Mouse (Mus musculus): ENCODE results near the gene Fgd3.

Fgd3 gene

GRCm38 (mm10) chr13:49320040-49320439 is at the start of gene Fgd3:
Fgd3 (minus strand) TSS chr13:49320311.
- DNase-seq (ENCODE audit: low spot score), result peak; percentile 88

DNA sequence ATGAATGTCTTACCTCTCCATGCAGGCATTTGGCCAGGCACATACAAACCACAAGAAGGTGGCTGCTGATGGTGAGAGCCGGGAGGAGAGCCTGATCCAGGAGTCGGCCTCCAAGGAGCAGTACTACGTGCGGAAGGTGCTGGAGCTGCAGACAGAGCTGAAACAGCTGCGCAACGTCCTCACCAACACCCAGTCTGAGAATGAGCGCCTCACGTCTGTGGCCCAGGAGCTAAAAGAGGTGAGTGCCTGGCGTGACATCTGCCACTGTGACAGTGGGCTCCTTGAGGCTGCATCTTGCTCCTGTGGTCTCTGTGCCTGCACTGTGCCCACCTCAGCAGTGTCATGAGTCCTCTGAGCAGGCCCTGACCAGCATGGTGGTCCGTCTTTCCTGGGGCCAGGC is 49.3 kb upstream of the Fgd3 start:
- DNase-seq (ENCODE audit: low spot score), result no peak

DNA sequence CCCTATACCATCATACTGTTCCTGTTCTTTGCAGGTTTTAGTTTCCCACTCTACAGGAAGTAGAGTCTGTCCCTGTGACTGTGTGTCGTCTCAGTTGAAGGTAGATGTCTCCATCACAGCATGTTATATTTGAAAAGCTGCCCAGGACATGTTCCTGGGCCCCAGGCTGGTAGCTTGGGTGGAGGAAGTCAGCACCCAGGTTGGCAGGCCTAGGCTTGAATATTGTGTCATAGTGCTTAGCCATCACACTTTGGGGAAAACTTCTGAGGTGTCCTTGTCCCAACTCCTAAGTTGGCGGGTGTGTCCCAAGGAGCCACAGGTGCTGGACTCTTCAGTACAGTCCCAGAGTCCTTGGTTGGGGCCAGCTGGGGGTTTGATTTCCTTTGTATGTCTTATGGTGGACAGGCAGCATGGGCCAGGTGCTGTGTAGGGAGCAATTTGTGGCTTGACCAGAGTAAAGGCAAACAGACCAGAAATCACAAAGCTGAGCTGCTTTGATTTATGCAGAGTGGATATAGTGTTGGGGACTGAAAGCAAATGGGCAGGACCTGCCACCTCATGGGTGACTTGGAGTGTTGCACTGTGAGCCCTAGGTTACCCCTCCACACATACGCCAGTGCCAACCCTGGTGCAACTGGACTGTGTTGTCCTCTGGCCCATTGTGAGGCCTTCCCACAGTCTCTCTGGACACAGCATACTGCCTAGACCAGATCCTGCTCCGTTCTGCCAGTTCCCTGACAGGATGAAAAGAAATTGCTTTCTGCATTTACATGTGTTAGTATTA is 47.7 kb upstream of the Fgd3 start:
- no peak for DNase-seq (ENCODE audit: low spot score)

DNA sequence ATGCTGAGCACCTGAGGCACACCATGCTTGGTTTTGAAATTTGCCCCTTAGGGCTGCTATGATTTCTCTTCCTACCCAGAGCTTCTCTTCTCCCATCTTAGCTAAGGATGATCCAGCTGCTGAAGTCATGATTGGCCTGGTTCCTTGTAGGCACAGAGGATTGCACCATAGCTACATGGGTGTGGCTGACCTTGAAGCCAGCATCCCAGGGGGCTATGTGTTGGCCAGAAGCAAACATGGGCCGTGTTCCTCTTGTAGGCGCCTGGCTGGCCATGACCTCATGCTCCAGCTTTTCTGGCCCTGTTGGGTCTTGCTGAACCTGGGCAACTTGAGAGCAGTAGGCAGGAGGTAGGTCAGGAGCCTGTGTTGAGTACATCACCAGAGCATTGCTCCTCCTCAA is 44.6 kb upstream of the Fgd3 start:
- DNase-seq (ENCODE audit: low spot score), result no peak

- no peak for DNase-seq (ENCODE audit: low spot score)
Measured at GRCm38 (mm10) chr13:49362804-49363203, 42.7 kb upstream of the Fgd3 start.

GRCm38 (mm10) chr13:49362364-49362763 is 42.3 kb upstream of the Fgd3 start:
- no peak for DNase-seq (ENCODE audit: low spot score)

DNA sequence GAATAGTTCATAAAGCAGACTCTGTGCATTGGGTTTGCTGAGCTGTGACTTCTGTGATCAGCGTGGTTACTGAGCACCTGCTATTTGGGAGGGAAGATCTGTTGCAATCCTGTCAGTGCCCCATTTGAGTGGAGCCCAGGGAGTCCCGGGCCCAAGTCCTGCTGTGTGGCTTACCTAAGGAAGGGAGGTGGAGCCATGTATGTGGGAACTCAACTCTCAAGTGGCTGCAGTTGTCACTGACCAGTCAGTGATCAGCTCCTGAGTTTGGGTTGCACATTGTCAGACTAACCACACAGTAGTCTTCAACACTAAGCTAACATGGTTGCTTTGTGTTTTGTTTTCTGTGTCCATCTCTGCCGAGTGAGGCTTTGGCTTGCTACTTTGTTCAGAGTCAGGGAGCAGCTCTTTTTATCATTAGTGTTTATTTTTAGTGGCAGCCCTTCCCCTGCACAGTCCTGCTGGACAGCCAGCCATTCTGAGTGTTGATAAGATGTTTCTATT is 40.8 kb upstream of the Fgd3 start:
- DNase-seq (ENCODE audit: low spot score), result no peak

- DNase-seq (ENCODE audit: low spot score), result no peak
Measured at GRCm38 (mm10) chr13:49358184-49358583, 38.1 kb upstream of the Fgd3 start.

- no peak for DNase-seq (ENCODE audit: low spot score)
Measured at GRCm38 (mm10) chr13:49357367-49358026, 37.4 kb upstream of the Fgd3 start.

DNA sequence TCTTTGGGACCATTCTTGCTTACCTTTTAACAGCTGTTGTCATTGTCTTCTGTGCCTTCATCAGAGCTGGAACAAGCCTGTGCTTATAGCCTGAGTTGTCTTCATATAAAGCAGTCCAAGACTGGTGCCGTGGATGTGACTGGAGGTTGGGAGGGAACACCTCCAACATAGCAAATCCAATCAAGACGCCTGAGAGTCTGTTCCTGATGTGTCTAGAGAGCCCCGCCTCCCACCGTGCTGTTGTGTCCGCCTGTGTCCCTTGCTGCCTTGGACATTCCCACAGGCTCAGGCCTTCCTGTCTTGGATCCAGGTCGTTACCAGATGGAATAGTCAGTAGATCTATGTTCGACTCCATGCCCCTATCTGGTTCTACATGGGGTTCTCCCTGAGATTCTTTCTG is 36.0 kb upstream of the Fgd3 start:
- DNase-seq (ENCODE audit: low spot score), result no peak

GRCm38 (mm10) chr13:49355461-49356061 is 35.5 kb upstream of the Fgd3 start:
- no peak for DNase-seq (ENCODE audit: low spot score)

GRCm38 (mm10) chr13:49353991-49354507 is 33.9 kb upstream of the Fgd3 start:
- no peak for DNase-seq (ENCODE audit: low spot score)

DNA sequence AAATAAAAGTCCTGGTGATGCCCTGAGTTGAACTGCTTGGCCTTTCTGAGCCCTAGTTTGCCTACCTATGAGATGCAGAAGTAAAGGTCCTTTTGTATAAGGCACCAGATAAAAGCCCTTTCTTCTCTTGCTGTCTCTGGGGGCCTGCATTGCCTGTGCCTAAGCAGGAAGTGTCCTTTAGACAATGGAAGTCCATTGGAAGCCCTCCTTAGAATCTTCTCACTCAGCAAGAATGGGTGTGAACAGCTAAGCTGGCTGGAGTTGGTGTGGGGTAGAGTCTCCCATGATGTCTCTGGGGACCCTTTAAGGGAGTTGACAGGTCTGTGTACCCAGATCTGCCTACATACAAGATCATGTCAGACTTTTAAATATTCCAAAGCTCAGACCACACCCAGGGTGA is 33.3 kb upstream of the Fgd3 start:
- no peak for DNase-seq (ENCODE audit: low spot score)

DNA sequence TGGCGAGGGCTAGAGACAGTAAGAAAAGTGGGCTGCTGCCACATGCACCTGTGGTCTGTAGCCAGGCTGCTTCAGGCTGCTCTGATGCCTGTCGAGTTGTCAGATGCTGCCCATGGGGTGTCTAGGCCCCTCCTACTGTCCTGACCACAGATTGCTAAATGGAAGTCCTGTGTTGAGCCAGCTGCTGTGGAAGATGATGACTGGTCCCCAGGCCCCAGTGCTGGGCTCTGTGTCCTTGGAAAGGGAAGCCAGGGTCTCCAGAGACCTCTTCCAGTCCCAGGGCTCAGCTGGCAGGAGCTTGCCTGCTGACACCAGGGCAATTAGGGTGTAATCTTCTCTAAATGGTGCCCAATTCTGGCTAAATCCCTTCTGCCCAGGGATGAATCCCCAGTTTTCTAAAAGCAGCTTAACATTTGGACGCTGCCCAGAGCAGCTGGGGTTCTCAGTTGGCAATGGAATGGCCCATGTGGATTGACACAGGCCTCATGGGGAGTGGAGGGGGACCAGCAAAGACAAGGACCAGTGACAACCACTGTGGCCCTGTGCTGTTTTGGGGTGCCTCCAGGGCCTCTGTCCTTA is 32.6 kb upstream of the Fgd3 start:
- peak; percentile 33 for DNase-seq (ENCODE audit: low spot score)

DNA sequence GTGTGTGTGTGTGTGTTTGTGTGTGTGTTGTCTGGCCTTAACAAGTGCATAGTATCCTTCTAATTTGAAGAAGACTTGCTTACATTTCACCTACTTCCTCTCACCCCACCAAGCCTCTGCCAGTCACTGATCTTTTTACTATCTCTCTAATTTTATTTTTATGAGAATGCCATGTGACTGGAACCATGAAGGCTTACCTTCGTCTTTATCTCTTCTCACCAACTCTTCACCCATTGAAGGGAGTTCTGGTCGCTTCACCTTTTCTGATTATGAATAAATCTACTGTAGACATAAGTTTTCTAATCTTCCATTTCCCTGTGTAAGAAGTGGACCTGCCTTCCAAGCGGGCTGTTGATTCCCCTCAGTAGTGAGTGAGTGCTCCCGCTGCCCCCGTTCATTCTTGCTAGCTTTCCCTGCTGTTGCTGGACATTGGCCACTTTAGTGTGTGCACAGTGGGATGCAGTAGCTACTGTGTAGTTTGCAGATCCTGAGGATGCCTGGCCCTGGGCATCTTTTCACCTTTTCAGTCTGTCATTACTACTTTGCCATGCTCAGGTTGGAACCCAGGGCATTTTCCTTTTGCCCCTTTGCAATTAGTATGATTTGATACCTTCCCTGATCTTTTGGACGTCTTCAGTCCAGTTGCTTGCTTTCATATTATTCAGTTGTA is 29.9 kb upstream of the Fgd3 start:
- DNase-seq (ENCODE audit: low spot score), result no peak

DNA sequence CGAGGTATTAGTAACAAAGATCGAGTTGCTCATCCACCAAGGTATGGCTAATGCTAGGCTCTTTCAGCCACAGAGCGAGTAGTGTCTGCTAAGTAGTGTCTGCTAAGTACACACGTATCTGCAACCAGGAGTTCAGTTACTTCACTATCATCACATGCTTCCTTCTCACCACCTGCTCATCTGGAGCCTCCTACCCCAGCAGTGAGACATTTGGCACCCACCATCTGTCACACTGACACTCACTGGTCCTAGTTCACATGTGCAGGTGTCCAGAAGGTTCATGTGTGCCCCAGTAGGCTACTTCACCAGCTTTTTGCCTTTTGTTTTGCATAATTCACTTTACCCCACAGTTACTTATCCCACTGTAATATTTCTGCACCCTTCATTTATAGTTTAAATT is 29.2 kb upstream of the Fgd3 start:
- no peak for DNase-seq (ENCODE audit: low spot score)

GRCm38 (mm10) chr13:49348522-49348921 is 28.4 kb upstream of the Fgd3 start:
- no peak for DNase-seq (ENCODE audit: low spot score)

- no peak for DNase-seq (ENCODE audit: low spot score)
Measured at GRCm38 (mm10) chr13:49345476-49345875, 25.4 kb upstream of the Fgd3 start.

DNA sequence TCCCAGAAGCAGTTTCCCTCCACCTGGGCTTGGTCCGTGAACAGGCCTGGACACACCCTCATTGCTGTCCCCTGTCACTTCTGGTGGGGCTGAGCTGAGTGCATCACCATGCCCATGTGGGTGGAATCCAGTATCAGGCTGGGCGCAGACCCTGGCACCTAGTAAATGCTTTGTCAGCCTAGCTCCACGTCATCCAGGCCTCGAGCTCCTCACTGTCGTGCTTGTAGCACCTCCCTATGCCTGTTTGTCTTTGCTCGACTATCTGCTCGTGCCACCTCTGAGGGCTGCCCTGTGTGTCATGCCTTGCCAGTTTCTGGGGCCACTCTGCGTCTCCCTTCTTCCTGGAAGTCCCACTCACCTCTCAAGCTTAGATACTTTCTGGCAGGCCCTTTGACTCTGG is 24.5 kb upstream of the Fgd3 start:
- DNase-seq (ENCODE audit: low spot score), result no peak

DNA sequence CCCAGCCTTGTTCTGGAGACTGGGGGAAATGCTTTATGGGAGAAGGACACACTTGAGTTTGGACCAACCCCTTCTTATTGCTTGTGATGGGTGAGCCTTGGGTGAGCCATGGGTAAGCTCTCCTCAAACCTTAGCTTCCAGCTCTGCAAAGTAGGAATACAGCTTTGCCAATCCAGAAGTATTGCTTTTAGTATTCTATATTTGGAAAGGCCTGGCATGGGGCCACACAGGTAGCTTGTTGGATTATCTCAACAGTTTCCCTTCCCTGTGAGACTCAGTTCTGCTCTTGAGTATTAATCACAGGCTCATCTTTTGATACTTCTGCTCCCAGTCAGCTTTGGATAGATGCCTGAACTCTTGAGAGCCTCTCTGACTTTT is 22.6 kb upstream of the Fgd3 start:
- no peak for DNase-seq (ENCODE audit: low spot score)

DNA sequence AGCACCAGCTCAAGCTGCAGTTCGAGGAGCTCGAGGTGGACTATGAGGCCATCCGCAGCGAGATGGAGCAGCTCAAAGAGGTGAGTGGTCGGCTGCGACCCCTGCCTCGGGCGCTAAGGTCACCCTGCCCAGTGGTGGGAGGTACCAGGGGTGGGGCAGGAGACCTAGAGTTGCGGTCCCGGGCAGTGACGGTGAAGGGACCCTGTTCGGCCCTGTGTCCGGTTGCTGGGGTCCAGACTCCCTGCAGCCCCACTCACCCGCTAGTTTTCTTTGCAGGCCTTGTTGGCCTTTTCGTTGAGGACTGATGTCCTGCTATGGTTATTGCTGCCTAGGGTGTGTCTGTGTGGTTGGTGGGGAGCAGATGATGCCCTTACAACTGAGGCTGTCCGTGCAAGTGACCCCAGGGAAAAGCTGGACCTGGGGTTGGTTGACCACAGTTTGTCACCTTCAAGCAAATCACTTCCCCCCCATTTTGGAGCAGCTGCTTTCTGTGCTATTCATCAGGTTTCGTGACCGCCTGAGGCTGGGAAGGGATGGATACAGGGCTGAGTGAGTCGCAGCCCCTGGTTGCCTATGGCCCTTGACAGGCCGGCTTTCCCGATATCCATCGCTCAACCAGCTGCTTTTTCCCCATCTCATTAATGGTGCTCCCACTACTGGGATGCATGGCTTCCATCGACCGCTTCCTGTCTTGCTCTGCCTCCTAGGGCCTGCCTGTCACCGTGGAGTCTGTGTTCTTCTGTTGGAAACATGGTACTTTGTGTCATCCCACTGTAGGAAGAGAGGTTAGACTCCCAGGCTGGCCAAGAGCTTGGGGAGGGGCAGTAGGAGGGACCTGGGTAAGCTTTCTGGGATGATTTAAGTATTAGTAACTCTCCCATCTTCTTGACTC is 22.0 kb upstream of the Fgd3 start:
- DNase-seq (ENCODE audit: low spot score), result peak; percentile 31
